Mouse (Mus musculus) ES-E14 (cell line): ENCODE results near the gene Strn. TPM values are rescaled to one million over a fixed set of nuclear protein-coding genes. Genes with fewer than 3 reads are reported as not detected.

ENCODE experiments used
- DNase-seq: peaks from one replicate; pipeline ENCODE4 v3.0.0-alpha.2; 2013; ENCODE audit warnings: low read depth, low spot score
- H3K27ac ChIP-seq: 2 replicates; pipeline ENCODE4 v1.5.1; 2012; ENCODE audit warnings: low read depth, mild to moderate bottlenecking, low read length, moderate library complexity, mixed read lengths; ENCODE audit not compliant: poor library complexity, insufficient read depth, severe bottlenecking
- H3K36me3 ChIP-seq: 2 replicates; pipeline ENCODE4 v1.6.1; 2012; ENCODE audit warnings: mild to moderate bottlenecking, low read length, moderate library complexity, mixed read lengths; ENCODE audit not compliant: control insufficient read depth, poor library complexity, insufficient read depth, severe bottlenecking
- H3K4me1 ChIP-seq, 2 experiments: fragments of 150-350 bp in 1 of 2; sonication (generic) in 1 of 2; 2 replicates each; pipeline ENCODE4 v1.6.1; 2012; ENCODE audit warnings: low read length in 2 of 2, mild to moderate bottlenecking in 1 of 2, mixed read lengths in 1 of 2; ENCODE audit not compliant: control insufficient read depth in 2 of 2, insufficient read depth in 2 of 2, poor library complexity in 1 of 2
- H3K4me3 ChIP-seq, 2 experiments: fragments of 150-350 bp in 1 of 2; sonication (generic) in 1 of 2; 2 replicates each; pipeline ENCODE4 v1.5.1; 2012; ENCODE audit warnings: low read length in 2 of 2, low read depth in 1 of 2, mild to moderate bottlenecking in 1 of 2, mixed read lengths in 1 of 2; ENCODE audit not compliant: insufficient read depth in 1 of 2, poor library complexity in 1 of 2, severe bottlenecking in 1 of 2
- H3K9ac ChIP-seq: 2 replicates; pipeline ENCODE4 v1.6.1; 2012; ENCODE audit warnings: low read depth, mild to moderate bottlenecking, low read length, mixed read lengths; ENCODE audit not compliant: poor library complexity, insufficient read depth, severe bottlenecking
- H3K9me3 ChIP-seq: fragments of 150-350 bp; sonication (generic); 2 replicates; pipeline ENCODE4 v1.6.1; 2012; ENCODE audit warnings: low read depth, mild to moderate bottlenecking, low read length; ENCODE audit not compliant: control insufficient read depth, insufficient read depth
- CHD2 ChIP-seq: IDR thresholded peaks from 2 replicates; pipeline ENCODE4 v1.6.1; 2014; ENCODE audit warnings: mild to moderate bottlenecking, low read depth, low read length, inconsistent platforms
- HCFC1 ChIP-seq: IDR thresholded peaks from 2 replicates; pipeline ENCODE4 v1.6.1; 2012; ENCODE audit warnings: low read length, inconsistent platforms, borderline replicate concordance; ENCODE audit not compliant: insufficient read depth
- MAFK ChIP-seq: IDR thresholded peaks from 2 replicates; pipeline ENCODE4 v1.6.1; 2014; ENCODE audit warnings: mild to moderate bottlenecking, low read depth, low read length, inconsistent platforms; ENCODE audit not compliant: insufficient read depth
- ZC3H11A ChIP-seq: IDR thresholded peaks from 2 replicates; pipeline ENCODE4 v1.6.1; 2012; ENCODE audit warnings: low read depth, mild to moderate bottlenecking, inconsistent platforms, low read length, borderline replicate concordance
- ZNF384 ChIP-seq: IDR thresholded peaks from 2 replicates; pipeline ENCODE4 v1.6.1; 2012; ENCODE audit warnings: low read depth, low read length, inconsistent platforms
- in situ Hi-C, 2 experiments: fragments of 600-800 bp; cut with MboI; formaldehyde crosslinking; loops; one replicate each; pipeline ENCODE4 v1.15.1; 2025; ENCODE audit warnings: low sequenced_read_pairs in 2 of 2, inconsistent platforms in 1 of 2; ENCODE audit not compliant: unreplicated experiment in 2 of 2
- total RNA-seq: library from RNA; depleted of rRNA; stranded (reverse); fragments of 300-350 nt; gene quantifications from 2 replicates; pipeline ENCODE4 v1.2.3, GENCODE M21; 2012

The Strn gene
- total RNA-seq, 1 experiment, result 15.2 TPM

DNA sequence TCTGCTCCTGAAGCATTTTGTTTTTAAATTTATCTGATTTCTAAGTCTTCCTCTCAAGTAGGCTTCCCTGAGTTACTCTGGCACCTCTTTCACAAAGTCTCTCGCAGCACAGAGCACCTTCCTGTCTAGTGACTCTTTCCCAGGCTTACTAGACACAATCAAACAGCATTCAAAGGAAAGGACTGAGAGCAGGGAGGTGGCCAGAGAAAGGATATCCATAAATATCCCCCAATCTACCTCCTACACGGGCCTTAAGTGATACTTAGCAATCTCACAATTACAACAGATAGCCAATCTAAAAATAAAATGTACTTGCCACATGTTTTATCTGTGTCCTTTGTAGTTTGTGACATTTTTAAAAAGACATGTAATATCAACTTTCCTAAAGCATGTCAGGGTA lies 31.9 kb upstream of the Strn start:
- Histone ChIP-seq H3K36me3 (no peaks in the 10 kb centered on the region), H3K4me3 (no peak overlapping the region)
- TF ChIP-seq HCFC1 (no peak), ZNF384 (no peak), CHD2 (no peak), MAFK (no peak), ZC3H11A (no peak)

DNA sequence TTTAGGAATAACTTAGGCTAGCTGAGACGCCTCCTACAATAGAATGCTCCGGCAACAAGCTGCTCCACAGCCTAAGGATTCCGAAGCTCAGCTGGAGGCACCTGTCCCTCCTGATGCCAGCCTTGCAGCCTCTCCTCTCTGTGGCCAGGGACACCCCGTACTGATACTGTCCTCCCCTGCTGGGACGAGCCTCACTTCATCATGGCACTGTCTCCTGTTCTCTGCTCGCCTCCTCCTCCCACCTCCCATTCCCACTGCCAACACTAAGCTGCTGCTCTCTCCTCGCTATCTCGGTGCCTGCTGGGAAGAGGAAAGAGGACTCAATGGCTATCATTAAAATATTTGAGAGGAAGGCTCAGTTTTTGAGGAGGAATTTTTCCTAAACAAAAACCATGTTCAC lies 30.6 kb upstream of the Strn start:
- TF ChIP-seq MAFK, result no peak
- no peak overlapping the region for H3K4me3 ChIP-seq
- H3K9me3 ChIP-seq, result no peaks in the 10 kb centered on the region
- H3K9ac ChIP-seq, result no peak overlapping the region
- H3K27ac ChIP-seq, result no peak overlapping the region
- no peaks in the 10 kb centered on the region for H3K4me1 ChIP-seq
- no peaks in the 10 kb centered on the region for H3K36me3 ChIP-seq
- in situ Hi-C loops, result no loop called here
- no peak for DNase-seq

More for the DNA sequence above, 31.9 kb upstream of the Strn start:
- Histone ChIP-seq H3K4me1 (no peaks in the 10 kb centered on the region; a peak in 1 of 4 replicates), H3K9me3 (no peaks in the 10 kb centered on the region), H3K27ac (no peak overlapping the region), H3K9ac (no peak overlapping the region)
- no peak for DNase-seq
- in situ Hi-C loops, result no loop called here

- Histone ChIP-seq H3K36me3 (no peaks in the 10 kb centered on the region), H3K9me3 (no peaks in the 10 kb centered on the region), H3K4me1 (no peaks in the 10 kb centered on the region), H3K9ac (no peak overlapping the region), H3K4me3 (no peak overlapping the region), H3K27ac (no peak overlapping the region)
- TF ChIP-seq ZC3H11A (no peak), MAFK (no peak)
- in situ Hi-C loops, result no loop called here
- DNase-seq, result no peak
Observed at GRCm38 (mm10) chr17:78766084-78766483, 29.1 kb upstream of the Strn start.

GRCm38 (mm10) chr17:78763272-78763671 lies 26.3 kb upstream of the Strn start:
- Histone ChIP-seq H3K4me1 (no peaks in the 10 kb centered on the region), H3K9ac (no peak overlapping the region), H3K27ac (no peak overlapping the region), H3K4me3 (no peak overlapping the region), H3K36me3 (no peaks in the 10 kb centered on the region), H3K9me3 (no peaks in the 10 kb centered on the region)
- in situ Hi-C loops, result no loop called here
- no peak for TF ChIP-seq ZC3H11A
- no peak for TF ChIP-seq CHD2
- TF ChIP-seq MAFK, result no peak
- TF ChIP-seq ZNF384, result no peak
- no peak for TF ChIP-seq HCFC1
- DNase-seq, result no peak

GRCm38 (mm10) chr17:78752938-78753655 lies 16.1 kb upstream of the Strn start:
- no peak for TF ChIP-seq MAFK
- no peak for TF ChIP-seq HCFC1
- no peak for DNase-seq
- in situ Hi-C loops, result no loop called here
- peaks cover 0 to 2% of the 10 kb centered on the region in 2 experiments; a peak in 1 of 4 replicates for H3K4me1 ChIP-seq
- no peaks in the 10 kb centered on the region for H3K9me3 ChIP-seq
- H3K4me3 ChIP-seq, result no peak overlapping the region
- no peak overlapping the region for H3K9ac ChIP-seq
- no peaks in the 10 kb centered on the region for H3K36me3 ChIP-seq
- no peak overlapping the region for H3K27ac ChIP-seq
